Mouse (Mus musculus) frontal cortex, adult (tissue): ENCODE measurements around the gene Serpina3n.
"Not testable (repeated sequence)": the region's sequence is repeated elsewhere in the genome, so short reads cannot be mapped to it uniquely, and the experiment has no call there.

ENCODE experiments used
- ATAC-seq: cut with Nextera tagmentation; 2 replicates; pipeline ENCODE4 v1.9.2; 2017; ENCODE audit warnings: mild to moderate bottlenecking, moderate library complexity, mixed read lengths; ENCODE audit not compliant: low TSS enrichment

Serpina3n gene

DNA sequence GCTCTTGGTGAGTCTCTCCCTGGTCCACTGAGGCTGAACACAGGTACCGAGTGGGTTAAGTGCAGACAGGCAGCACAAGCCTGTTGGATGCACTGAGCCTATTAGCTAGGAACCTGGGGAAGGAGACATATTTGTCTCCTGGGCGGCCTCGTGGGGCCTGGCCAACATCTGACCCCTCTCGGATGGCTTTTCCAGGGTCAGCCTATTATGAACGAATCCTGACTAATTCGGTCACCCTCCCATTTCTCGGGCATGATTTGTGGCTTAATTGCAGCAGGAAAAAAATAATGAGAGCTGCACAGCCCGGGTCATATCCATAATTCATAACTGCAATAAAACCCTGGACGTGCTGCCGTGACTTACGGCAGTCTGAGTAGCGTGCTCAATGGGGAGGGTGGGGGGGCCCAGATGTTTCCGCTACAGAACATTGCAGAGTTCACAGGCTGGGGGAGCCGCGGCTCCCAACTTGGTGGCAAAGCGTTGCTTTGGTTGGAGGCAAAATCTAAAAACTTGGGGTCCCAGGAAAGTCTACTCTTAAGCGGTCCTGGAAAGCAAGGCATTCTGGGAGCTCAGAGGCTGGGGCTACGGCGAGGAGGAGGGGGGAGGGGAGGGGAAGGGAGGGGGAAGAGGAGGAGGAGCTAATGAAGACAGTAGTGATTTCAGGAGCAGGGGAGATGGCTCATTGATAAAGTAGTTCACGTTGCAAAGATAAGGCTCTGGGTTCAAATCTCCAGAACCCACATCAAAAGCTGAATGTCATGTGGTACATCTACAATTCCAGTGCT is 27.6 kb downstream of the Serpina3n start:
- ATAC-seq: no peak

DNA sequence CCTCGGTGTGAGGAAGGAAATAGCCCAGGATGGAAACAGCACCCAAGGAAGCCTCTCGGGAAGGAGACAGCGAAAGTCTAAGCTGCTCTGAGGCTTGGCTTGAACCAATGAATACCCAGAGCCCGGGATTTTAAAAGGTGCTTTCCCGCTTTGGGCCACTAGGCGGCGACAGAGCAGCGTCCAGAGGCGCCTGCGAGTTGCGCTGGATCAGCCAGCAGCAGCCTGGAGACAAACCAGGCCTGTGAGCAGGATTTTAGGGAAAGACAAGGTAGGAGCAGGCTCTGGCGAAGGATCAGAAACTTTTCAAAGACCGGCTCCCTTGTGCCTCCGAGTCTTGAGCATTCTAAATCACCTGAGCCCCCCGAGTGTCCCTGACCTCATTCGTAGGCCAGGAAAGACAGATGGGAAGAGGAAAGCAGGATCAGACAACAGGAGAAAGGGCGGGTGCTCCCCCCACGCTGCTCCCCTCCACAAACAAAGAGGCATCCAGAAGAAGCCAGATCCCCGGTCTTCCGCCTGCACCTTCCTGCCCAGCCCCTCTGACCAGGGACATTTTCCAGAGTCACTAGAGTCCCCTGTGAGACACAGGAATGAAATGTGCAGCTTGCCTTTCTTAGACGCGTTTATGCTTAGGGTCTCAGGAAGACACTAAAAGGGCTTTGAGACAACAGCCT is 33.7 kb downstream of the Serpina3n start:
- peak; percentile 82 for ATAC-seq

DNA sequence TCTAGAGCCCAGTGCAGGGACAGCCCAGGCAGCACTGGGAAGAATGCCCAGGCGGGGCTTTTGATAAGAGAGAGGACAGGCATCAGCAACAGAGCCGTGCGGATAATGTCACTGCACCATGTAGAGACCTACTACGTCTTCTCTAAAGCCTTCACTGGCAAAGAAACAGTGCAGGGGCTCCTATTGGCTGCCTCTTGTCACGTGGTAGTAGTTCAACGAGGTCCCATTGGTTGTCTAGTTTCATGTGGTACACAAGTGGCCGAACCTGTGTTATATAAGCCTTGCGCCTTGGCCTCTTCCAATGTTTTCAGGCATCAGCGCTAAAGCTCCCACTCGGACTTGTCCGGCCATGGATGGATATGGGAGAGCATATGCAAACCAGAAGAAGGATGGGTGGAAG is 37.2 kb downstream of the Serpina3n start:
- ATAC-seq: no peak

DNA sequence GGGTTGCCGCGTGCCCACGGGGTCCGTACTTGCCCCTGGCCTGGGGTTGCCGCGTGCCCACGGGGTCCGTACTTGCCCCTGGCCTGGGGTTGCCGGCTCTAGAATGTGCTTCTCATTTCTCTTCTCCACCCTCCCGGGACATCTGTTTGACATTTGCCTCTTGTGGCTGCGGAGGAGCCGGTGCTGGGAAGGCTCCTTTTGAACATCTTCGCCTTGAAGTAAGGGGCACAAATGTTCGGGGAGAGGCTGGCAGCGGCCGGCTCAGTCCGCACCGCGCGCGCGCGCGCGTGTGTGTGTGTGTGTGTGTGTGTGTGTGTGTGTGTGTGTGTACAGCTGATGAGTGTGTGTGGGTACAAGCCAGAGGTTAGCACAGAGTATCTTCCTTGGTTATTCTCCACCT is 40.5 kb downstream of the Serpina3n start:
- ATAC-seq: not testable (repeated sequence)

DNA sequence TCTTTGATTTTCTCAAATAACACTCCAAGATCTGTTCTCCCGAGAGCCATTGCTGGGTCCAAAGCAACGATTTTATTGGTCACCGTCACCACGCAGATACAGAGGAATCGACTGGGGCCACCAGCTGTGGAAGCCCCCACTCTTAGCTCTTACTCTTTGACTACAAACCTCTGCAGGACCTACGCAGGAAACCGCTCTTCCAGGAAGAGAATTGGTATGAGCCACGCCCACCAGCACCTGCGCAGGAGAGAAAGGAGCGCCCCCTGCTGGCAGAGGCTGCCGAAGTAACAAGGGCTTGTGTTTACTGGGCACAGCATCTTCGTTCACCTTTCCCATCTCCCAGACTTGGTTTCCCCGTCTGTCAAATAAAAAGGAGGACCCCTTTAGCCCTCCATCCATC is 41.6 kb downstream of the Serpina3n start:
- ATAC-seq: no peak

DNA sequence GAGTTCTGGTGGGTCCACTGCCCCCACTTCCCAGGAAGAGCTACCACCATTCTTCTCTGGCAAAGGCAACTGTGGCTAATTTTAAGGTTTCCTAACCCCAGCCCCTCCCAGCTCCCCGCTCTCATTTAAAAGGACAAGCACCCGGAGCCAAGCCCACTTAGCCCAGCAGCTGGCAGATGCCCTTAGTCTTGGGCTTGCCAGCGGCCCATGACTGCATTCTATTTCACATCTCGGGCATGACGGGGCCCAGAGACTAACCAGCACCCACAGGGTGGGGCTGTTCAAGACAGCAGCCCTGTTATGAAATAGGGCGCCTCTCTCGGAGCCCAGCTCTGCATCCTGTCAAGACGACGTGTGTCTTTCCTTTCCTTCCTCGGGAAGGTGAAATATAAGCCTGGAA is 43.7 kb downstream of the Serpina3n start:
- no peak for ATAC-seq

DNA sequence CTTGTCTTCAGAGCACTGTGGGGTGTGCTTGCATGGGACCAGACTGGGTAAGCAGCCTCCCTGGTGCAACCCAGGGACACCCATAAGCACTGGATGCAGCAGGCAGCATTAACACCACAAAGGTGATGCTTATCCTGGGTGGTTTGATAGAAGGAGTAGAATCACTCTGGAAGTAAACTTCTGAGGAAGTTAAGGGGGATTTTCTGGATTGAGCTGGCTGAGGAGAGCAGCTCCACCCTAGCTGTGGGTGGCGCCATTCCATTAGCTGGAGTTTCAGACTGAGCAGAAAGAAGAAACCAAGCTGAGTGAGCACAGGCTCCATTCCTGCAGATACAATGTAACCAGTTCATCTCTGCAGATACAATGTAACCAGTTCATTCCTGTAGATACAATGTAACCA is 46.5 kb downstream of the Serpina3n start:
- ATAC-seq: no peak

DNA sequence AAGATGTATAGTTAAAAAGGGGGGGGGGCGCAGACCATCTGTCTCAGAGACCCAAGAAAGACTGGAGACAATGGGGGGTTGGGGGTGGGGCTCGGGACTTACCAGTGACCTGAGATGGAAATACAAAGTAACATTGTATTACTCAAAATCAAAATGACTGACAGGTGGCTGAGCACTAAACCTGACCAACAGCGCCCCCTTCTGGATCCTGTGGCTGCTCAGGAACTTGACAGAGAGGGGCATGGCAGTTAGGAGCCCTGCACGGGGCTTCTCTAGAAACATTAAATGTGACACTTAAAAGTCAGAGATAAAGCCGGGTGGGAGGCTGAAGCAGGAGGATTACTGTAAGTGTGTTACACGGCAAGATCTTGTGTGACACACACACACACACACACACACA is 52.8 kb downstream of the Serpina3n start:
- ATAC-seq: no peak

DNA sequence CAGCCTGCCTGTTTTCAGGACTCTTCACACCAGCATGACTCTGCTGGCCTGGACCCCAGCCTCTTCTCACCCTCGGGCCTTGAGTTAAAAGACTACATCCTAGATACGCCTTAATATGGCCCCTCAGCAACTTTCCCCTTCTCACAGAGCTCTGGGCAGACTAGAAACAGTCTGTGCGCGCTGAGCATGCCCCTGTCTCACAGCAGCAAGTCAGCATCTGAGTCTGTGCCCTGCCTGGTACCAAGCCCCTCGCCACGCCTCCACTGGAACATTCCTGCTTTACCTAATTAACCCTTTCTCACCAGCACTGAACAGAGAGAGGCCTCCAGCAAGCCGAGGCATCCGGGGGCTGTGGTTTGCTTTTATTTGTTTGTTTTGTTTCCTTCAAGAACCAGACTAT is 54.8 kb downstream of the Serpina3n start:
- no peak for ATAC-seq
